Mouse (Mus musculus) limb, embryonic 13.5 days (tissue): ENCODE measurements around the gene Grid1. TPM values are rescaled to one million over a fixed set of nuclear protein-coding genes. Genes with fewer than 3 reads are reported as not detected.

Experiments used
- ATAC-seq: fragments of 200-750 bp; cut with Nextera tagmentation; 2 replicates; pipeline ENCODE4 v1.8.0; 2017; ENCODE audit warnings: low read depth, moderate number of reproducible peaks, moderate TSS enrichment; ENCODE audit not compliant: low FRiP score
- H3K27ac ChIP-seq: fragments of 300-500 bp; sonication (generic); 2 replicates; pipeline ENCODE4 v1.5.1; 2015; ENCODE audit warnings: inconsistent platforms, mild to moderate bottlenecking, moderate library complexity
- H3K27me3 ChIP-seq: fragments of 300-500 bp; sonication (generic); 2 replicates; pipeline ENCODE4 v1.6.1; 2015; ENCODE audit warnings: mild to moderate bottlenecking, inconsistent platforms
- H3K36me3 ChIP-seq: fragments of 300-500 bp; sonication (generic); 2 replicates; pipeline ENCODE4 v1.6.1; 2015; ENCODE audit warnings: inconsistent platforms, mild to moderate bottlenecking, moderate library complexity
- H3K4me1 ChIP-seq: fragments of 300-500 bp; sonication (generic); 2 replicates; pipeline ENCODE4 v1.6.1; 2015; ENCODE audit warnings: inconsistent platforms
- H3K4me2 ChIP-seq: fragments of 300-500 bp; sonication (generic); replicated peaks from 2 replicates; pipeline ENCODE4 v1.6.1; 2015; ENCODE audit warnings: inconsistent platforms, mild to moderate bottlenecking, moderate library complexity
- H3K4me3 ChIP-seq: fragments of 300-500 bp; sonication (generic); 2 replicates; pipeline ENCODE4 v1.5.1; 2015; ENCODE audit warnings: moderate library complexity, mild to moderate bottlenecking, inconsistent platforms
- H3K9ac ChIP-seq: fragments of 300-500 bp; sonication (generic); 2 replicates; pipeline ENCODE4 v1.6.1; 2015; ENCODE audit warnings: mild to moderate bottlenecking, inconsistent platforms
- H3K9me3 ChIP-seq: fragments of 300-500 bp; sonication (generic); 2 replicates; pipeline ENCODE4 v1.6.1; 2016; ENCODE audit warnings: inconsistent platforms
- WGBS: fragments of 180-500 bp; shearing (Covaris S2); methylation state at CpG from one replicate; pipeline ENCODE4 v1.1.7; 2015; 5-methylcytosine and 5-hydroxymethylcytosine counted together
- polyA plus RNA-seq: library from polyadenylated mRNA; unstranded; fragments of >200 nt; fragmentation: Nextera tagmentation; extraction: Ambion mirVana; gene quantifications from 2 replicates; pipeline ENCODE4 v1.2.1, GENCODE M21; 2015

Grid1 gene
- polyA plus RNA-seq, 1 experiment from 2014 or later: 0.50 TPM

- Histone ChIP-seq H3K36me3 (no peaks in the 10 kb centered on the region), H3K27ac (no peak overlapping the region), H3K4me3 (no peak overlapping the region), H3K4me1 (no peaks in the 10 kb centered on the region), H3K9me3 (no peaks in the 10 kb centered on the region), H3K27me3 (no peaks in the 10 kb centered on the region), H3K9ac (no peak overlapping the region), H3K4me2 (no peak overlapping the region)
- no peak for ATAC-seq
- 78% methylated on average over 10 of the region's 10 CpGs for WGBS
Observed at GRCm38 (mm10) chr14:35044918-35045698, 225.2 kb downstream of the Grid1 start.

- Histone ChIP-seq H3K27ac (no peak overlapping the region), H3K27me3 (no peaks in the 10 kb centered on the region), H3K4me2 (no peak overlapping the region), H3K9ac (no peak overlapping the region), H3K9me3 (no peaks in the 10 kb centered on the region), H3K4me1 (no peaks in the 10 kb centered on the region), H3K4me3 (no peak overlapping the region), H3K36me3 (no peaks in the 10 kb centered on the region)
- ATAC-seq: no peak
- WGBS: 75% methylated on average over 8 of the region's 8 CpGs
Observed at GRCm38 (mm10) chr14:35049231-35049630, 229.3 kb downstream of the Grid1 start.

- H3K4me2 ChIP-seq: no peak overlapping the region
- H3K27me3 ChIP-seq: no peaks in the 10 kb centered on the region
- no peak overlapping the region for H3K4me3 ChIP-seq
- H3K27ac ChIP-seq: no peak overlapping the region
- H3K9me3 ChIP-seq: no peaks in the 10 kb centered on the region
- no peaks in the 10 kb centered on the region for H3K4me1 ChIP-seq
- WGBS: 52% methylated on average over 3 of the region's 3 CpGs
- H3K9ac ChIP-seq: no peak overlapping the region
- ATAC-seq: no peak
- no peaks in the 10 kb centered on the region for H3K36me3 ChIP-seq
Observed at GRCm38 (mm10) chr14:35054139-35054538, 234.2 kb downstream of the Grid1 start.

- H3K27me3 ChIP-seq: no peaks in the 10 kb centered on the region
- H3K27ac ChIP-seq: no peak overlapping the region
- H3K4me1 ChIP-seq: no peaks in the 10 kb centered on the region
- H3K9me3 ChIP-seq: no peaks in the 10 kb centered on the region
- no peak overlapping the region for H3K9ac ChIP-seq
- ATAC-seq: no peak
- H3K4me2 ChIP-seq: no peak overlapping the region
- H3K36me3 ChIP-seq: no peaks in the 10 kb centered on the region
- H3K4me3 ChIP-seq: no peak overlapping the region
- 78% methylated on average over 6 of the region's 6 CpGs for WGBS
Observed at GRCm38 (mm10) chr14:35074636-35075035, 254.7 kb downstream of the Grid1 start.

- Histone ChIP-seq H3K4me3 (no peak overlapping the region), H3K9me3 (no peaks in the 10 kb centered on the region), H3K27me3 (no peaks in the 10 kb centered on the region), H3K4me1 (no peaks in the 10 kb centered on the region), H3K4me2 (no peak overlapping the region), H3K9ac (no peak overlapping the region), H3K36me3 (no peaks in the 10 kb centered on the region), H3K27ac (no peak overlapping the region)
- ATAC-seq: no peak
- 77% methylated on average over 1 of the region's 1 CpGs for WGBS
Observed at GRCm38 (mm10) chr14:35079954-35080353, 260.0 kb downstream of the Grid1 start.

GRCm38 (mm10) chr14:35092646-35093045 lies 272.7 kb downstream of the Grid1 start:
- 0 out of 2 replicates have a peak, but pooled peaks cover 6% of the 10 kb centered on the region for H3K4me1 ChIP-seq
- H3K36me3 ChIP-seq: no peaks in the 10 kb centered on the region
- H3K9ac ChIP-seq: no peak overlapping the region
- no peaks in the 10 kb centered on the region for H3K27me3 ChIP-seq
- no peak overlapping the region for H3K4me2 ChIP-seq
- ATAC-seq: no peak
- H3K27ac ChIP-seq: no peak overlapping the region
- no peak overlapping the region for H3K4me3 ChIP-seq
- no peaks in the 10 kb centered on the region for H3K9me3 ChIP-seq
- 88% methylated on average over 4 of the region's 4 CpGs for WGBS

GRCm38 (mm10) chr14:35093561-35094186 lies 273.8 kb downstream of the Grid1 start:
- H3K9me3 ChIP-seq: no peaks in the 10 kb centered on the region
- no peaks in the 10 kb centered on the region for H3K27me3 ChIP-seq
- H3K4me1 ChIP-seq: 0 out of 2 replicates have a peak, but pooled peaks cover 6% of the 10 kb centered on the region
- WGBS: 66% methylated on average over 6 of the region's 6 CpGs
- no peak overlapping the region for H3K27ac ChIP-seq
- H3K4me2 ChIP-seq: no peak overlapping the region
- no peaks in the 10 kb centered on the region for H3K36me3 ChIP-seq
- H3K9ac ChIP-seq: no peak overlapping the region
- H3K4me3 ChIP-seq: no peak overlapping the region
- no peak for ATAC-seq

- no peaks in the 10 kb centered on the region for H3K27me3 ChIP-seq
- no peak overlapping the region for H3K27ac ChIP-seq
- H3K4me2 ChIP-seq: no peak overlapping the region
- H3K4me1 ChIP-seq: 0 out of 2 replicates have a peak, but pooled peaks cover 6% of the 10 kb centered on the region
- H3K9ac ChIP-seq: no peak overlapping the region
- no peak for ATAC-seq
- no peaks in the 10 kb centered on the region for H3K36me3 ChIP-seq
- no peaks in the 10 kb centered on the region for H3K9me3 ChIP-seq
- 48% methylated on average over 9 of the region's 9 CpGs for WGBS
- no peak overlapping the region for H3K4me3 ChIP-seq
Observed at GRCm38 (mm10) chr14:35095506-35096059, 275.7 kb downstream of the Grid1 start.

- Histone ChIP-seq H3K4me2 (no peak overlapping the region), H3K9me3 (no peaks in the 10 kb centered on the region), H3K27ac (no peak overlapping the region), H3K36me3 (no peaks in the 10 kb centered on the region), H3K4me3 (no peak overlapping the region), H3K9ac (no peak overlapping the region), H3K27me3 (no peaks in the 10 kb centered on the region), H3K4me1 (0 out of 2 replicates have a peak, but pooled peaks cover 6% of the 10 kb centered on the region)
- WGBS: 51% methylated on average over 4 of the region's 4 CpGs
- no peak; the same call in 1 of the 2 replicates for ATAC-seq
Observed at GRCm38 (mm10) chr14:35096085-35096484, 276.2 kb downstream of the Grid1 start.

- Histone ChIP-seq H3K27ac (no peak overlapping the region), H3K4me2 (no peak overlapping the region), H3K4me1 (0 out of 2 replicates have a peak, but pooled peaks cover 6% of the 10 kb centered on the region), H3K27me3 (no peaks in the 10 kb centered on the region), H3K9ac (no peak overlapping the region), H3K36me3 (no peaks in the 10 kb centered on the region), H3K4me3 (no peak overlapping the region), H3K9me3 (no peaks in the 10 kb centered on the region)
- WGBS: 70% methylated on average over 5 of the region's 5 CpGs
- no peak for ATAC-seq
Observed at GRCm38 (mm10) chr14:35097166-35097565, 277.3 kb downstream of the Grid1 start.

GRCm38 (mm10) chr14:35103639-35104210 lies 283.8 kb downstream of the Grid1 start:
- WGBS: 76% methylated on average over 5 of the region's 5 CpGs
- no peak for ATAC-seq

GRCm38 (mm10) chr14:35107596-35107995 lies 287.7 kb downstream of the Grid1 start:
- Histone ChIP-seq H3K27me3 (no peaks in the 10 kb centered on the region; the same call in 1 of the 2 replicates), H3K4me1 (peaks cover 5% of the 10 kb centered on the region), H3K27ac (no peak overlapping the region), H3K9me3 (no peaks in the 10 kb centered on the region), H3K9ac (no peak overlapping the region), H3K4me3 (no peak overlapping the region), H3K4me2 (no peak overlapping the region), H3K36me3 (no peaks in the 10 kb centered on the region)
- 79% methylated on average over 3 of the region's 3 CpGs for WGBS
- ATAC-seq: no peak

More at GRCm38 (mm10) chr14:35103639-35104210, 283.8 kb downstream of the Grid1 start:
- no peak overlapping the region for H3K4me3 ChIP-seq
- no peaks in the 10 kb centered on the region for H3K9me3 ChIP-seq
- no peak overlapping the region for H3K4me2 ChIP-seq
- H3K36me3 ChIP-seq: no peaks in the 10 kb centered on the region
- H3K4me1 ChIP-seq: no peaks in the 10 kb centered on the region
- H3K27ac ChIP-seq: no peak overlapping the region
- H3K27me3 ChIP-seq: no peaks in the 10 kb centered on the region; the same call in 1 of the 2 replicates
- no peak overlapping the region for H3K9ac ChIP-seq
